Mouse (Mus musculus) Patski (cell line): ENCODE results near the gene Pan3. TPM values are rescaled to one million over a fixed set of nuclear protein-coding genes. Genes with fewer than 3 reads are reported as not detected.

Experiments used
- ATAC-seq: fragments of 100-300 bp; one replicate; pipeline ENCODE4 v1.8.0; 2021
- CTCF ChIA-PET: fragments of 350-600 bp; sonication (Branson Sonifier 250); formaldehyde crosslinking; loops from one replicate; lab custom pipeline; 2022; ENCODE audit warnings: inconsistent platforms; lab: Charles Lee
- POLR2A ChIA-PET: fragments of 350-600 bp; sonication (Branson Sonifier 250); formaldehyde crosslinking; loops from one replicate; lab custom pipeline; 2022; ENCODE audit warnings: antibody characterized with exemption, inconsistent platforms; lab: Charles Lee
- DNase-seq: peaks from one replicate; pipeline ENCODE4 v3.0.0-alpha.2; 2011; ENCODE audit warnings: low read depth, low spot score
- H3K27me3 ChIP-seq: fragments of 371-371 bp; one replicate; pipeline ENCODE4 v1.5.1; 2021
- CTCF ChIP-seq: fragments of 100-300 bp; IDR thresholded peaks from one replicate; pipeline ENCODE4 v1.5.1; 2021
- in situ Hi-C: fragments of 300-500 bp; cut with MboI; formaldehyde crosslinking; loops from 3 replicates; pipeline ENCODE4 v1.11.1; 2018; ENCODE audit warnings: low pct_unique_long_range_greater_than_20kb, mixed read lengths
- polyA plus RNA-seq: library from polyadenylated mRNA; unstranded; gene quantifications from one replicate; pipeline ENCODE4 v1.2.3, GENCODE M21; 2021

Pan3 gene
- polyA plus RNA-seq, 1 experiment from 2014 or later = 62.2 TPM

- no peak for TF ChIP-seq CTCF
- ChIA-PET POLR2A (no interaction called here), CTCF (interaction anchor here (0.7 kb wide), 1 partner anchor 11 kb away, joined by 3 read pairs; no protein-coding TSS in a partner anchor)
- in situ Hi-C loops = no loop called here
- H3K27me3 ChIP-seq = no peaks in the 10 kb centered on the region
- ATAC-seq (no peak), DNase-seq (no peak)
Measured at GRCm38 (mm10) chr5:147476109-147476508, 46.1 kb downstream of the Pan3 start.

GRCm38 (mm10) chr5:147477106-147477505 lies 47.1 kb downstream of the Pan3 start:
- in situ Hi-C loops = no loop called here
- ChIA-PET POLR2A (no interaction called here), CTCF (no interaction called here)
- no peak for TF ChIP-seq CTCF
- DNase-seq (no peak), ATAC-seq (no peak)
- no peaks in the 10 kb centered on the region for H3K27me3 ChIP-seq

GRCm38 (mm10) chr5:147479341-147479740 lies 49.4 kb downstream of the Pan3 start:
- DNase-seq = no peak
- TF ChIP-seq CTCF = no peak
- in situ Hi-C loops = no loop called here
- ATAC-seq = no peak
- ChIA-PET CTCF (no interaction called here), POLR2A (interaction anchor here (1.1 kb wide), 1 partner anchor 13 kb away, joined by 3 read pairs; no protein-coding TSS in a partner anchor)
- H3K27me3 ChIP-seq = no peaks in the 10 kb centered on the region

- peak; percentile 70 for TF ChIP-seq CTCF
Measured at GRCm38 (mm10) chr5:147484142-147484541, 54.2 kb downstream of the Pan3 start.

GRCm38 (mm10) chr5:147489226-147489625 lies 59.3 kb downstream of the Pan3 start:
- DNase-seq (no peak), ATAC-seq (no peak)
- ChIA-PET CTCF (interaction anchor here (1.3 kb wide), 1 partner anchor 62 kb away, joined by 3 read pairs; no protein-coding TSS in a partner anchor), POLR2A (interaction anchor here (0.6 kb wide), 1 partner anchor 46 kb away, joined by 3 read pairs; no protein-coding TSS in a partner anchor)
- no peak for TF ChIP-seq CTCF
- no peaks in the 10 kb centered on the region for H3K27me3 ChIP-seq
- in situ Hi-C loops = no loop called here

More at GRCm38 (mm10) chr5:147484142-147484541, 54.2 kb downstream of the Pan3 start:
- no peaks in the 10 kb centered on the region for H3K27me3 ChIP-seq
- ChIA-PET POLR2A (no interaction called here), CTCF (interaction anchor here (1.6 to 2.0 kb wide), 3 partner anchors 9 to 30 kb away, joined by 3 to 10 read pairs (median 5); no protein-coding TSS in a partner anchor)
- ATAC-seq (peak; percentile 51), DNase-seq (no peak)
- in situ Hi-C loops = no loop called here

GRCm38 (mm10) chr5:147490907-147491306 lies 60.9 kb downstream of the Pan3 start:
- CTCF ChIA-PET = no interaction called here
- in situ Hi-C loops = no loop called here
- POLR2A ChIA-PET = no interaction called here

GRCm38 (mm10) chr5:147492511-147492910 lies 62.5 kb downstream of the Pan3 start:
- ChIA-PET CTCF (interaction anchor here (1.6 to 2.8 kb wide), 3 partner anchors 9 to 20 kb away, joined by 3 to 10 read pairs (median 5); no protein-coding TSS in a partner anchor), POLR2A (interaction anchor here (1.1 kb wide), 1 partner anchor 15 kb away, joined by 3 read pairs; no protein-coding TSS in a partner anchor)
- ATAC-seq (no peak), DNase-seq (no peak)
- no peaks in the 10 kb centered on the region for H3K27me3 ChIP-seq
- in situ Hi-C loops = no loop called here
- TF ChIP-seq CTCF = no peak

More at GRCm38 (mm10) chr5:147490907-147491306, 60.9 kb downstream of the Pan3 start:
- DNase-seq = no peak
- ATAC-seq = no peak
- no peak for TF ChIP-seq CTCF
- H3K27me3 ChIP-seq = no peaks in the 10 kb centered on the region

GRCm38 (mm10) chr5:147493205-147493604 lies 63.2 kb downstream of the Pan3 start:
- POLR2A ChIA-PET = no interaction called here
- ATAC-seq (peak; percentile 92), DNase-seq (peak; percentile 37)
- CTCF ChIA-PET = interaction anchor here (1.6 to 2.8 kb wide), 3 partner anchors 10 to 20 kb away, joined by 3 to 10 read pairs (median 5); no protein-coding TSS in a partner anchor
- no peak for TF ChIP-seq CTCF
- in situ Hi-C loops = no loop called here
- H3K27me3 ChIP-seq = no peaks in the 10 kb centered on the region

- ATAC-seq (no peak), DNase-seq (no peak)
- in situ Hi-C loops = no loop called here
- H3K27me3 ChIP-seq = no peaks in the 10 kb centered on the region
- POLR2A ChIA-PET = interaction anchor here (0.8 kb wide), 1 partner anchor 58 kb away, joined by 3 read pairs; no protein-coding TSS in a partner anchor
- no peak for TF ChIP-seq CTCF
- CTCF ChIA-PET = interaction anchor here (1.6 to 2.8 kb wide), 3 partner anchors 10 to 21 kb away, joined by 3 to 10 read pairs (median 5); no protein-coding TSS in a partner anchor
Measured at GRCm38 (mm10) chr5:147493685-147494084, 63.7 kb downstream of the Pan3 start.

GRCm38 (mm10) chr5:147494388-147494787 lies 64.4 kb downstream of the Pan3 start:
- ChIA-PET POLR2A (interaction anchor here (0.8 kb wide), 1 partner anchor 59 kb away, joined by 3 read pairs; no protein-coding TSS in a partner anchor), CTCF (interaction anchor here (1.6 to 2.8 kb wide), 3 partner anchors 9 to 22 kb away, joined by 3 to 10 read pairs (median 5); no protein-coding TSS in a partner anchor)
- ATAC-seq (no peak), DNase-seq (no peak)
- in situ Hi-C loops = no loop called here
- TF ChIP-seq CTCF = no peak
- H3K27me3 ChIP-seq = no peaks in the 10 kb centered on the region

GRCm38 (mm10) chr5:147494791-147495376 lies 64.9 kb downstream of the Pan3 start:
- ATAC-seq (no peak), DNase-seq (no peak)
- in situ Hi-C loops = no loop called here
- no peak for TF ChIP-seq CTCF
- POLR2A ChIA-PET = interaction anchor here (0.6 to 0.8 kb wide), 2 partner anchors 11 to 59 kb away, joined by 3 to 4 read pairs; no protein-coding TSS in a partner anchor
- CTCF ChIA-PET = no interaction called here
- H3K27me3 ChIP-seq = no peaks in the 10 kb centered on the region
